Mouse (Mus musculus) duodenum, adult 2 months (tissue): ENCODE results near the gene Hmgcs2. TPM values are rescaled to one million over a fixed set of nuclear protein-coding genes. Genes with fewer than 3 reads are reported as not detected.

ENCODE experiments used
- polyA plus RNA-seq: library from polyadenylated mRNA; depleted of rRNA; stranded (reverse); fragments of >200 nt; gene quantifications from 2 replicates; pipeline ENCODE4 v1.2.3, GENCODE M21; 2012; ENCODE audit warnings: low replicate concordance; rRNA removed

The Hmgcs2 gene
- polyA plus RNA-seq = 3.2 and 33.1 TPM in 2 replicates

GRCm38 (mm10) chr3:98280204-98280932, at the start of gene Hmgcs2:
Hmgcs2 (plus strand) TSS chr3:98280435.

GRCm38 (mm10) chr3:98339706-98340109, 59.5 kb downstream of the Hmgcs2 start, which contains the start of gene Phgdh:
Phgdh (minus strand) TSS chr3:98339990.

Other genes starting within 250 kb of the Hmgcs2 start
- not detected in 2 replicates for gene Adam30, start 119.8 kb upstream of the Hmgcs2 start, polyA plus RNA-seq
- gene Reg4, start 58.3 kb upstream of the Hmgcs2 start, polyA plus RNA-seq = 47.7 and 57.8 TPM in 2 replicates
- 22.3 and 29.8 TPM in 2 replicates for gene Phgdh, start 59.6 kb downstream of the Hmgcs2 start, polyA plus RNA-seq
- gene Zfp697, start 102.0 kb downstream of the Hmgcs2 start, polyA plus RNA-seq = 0.33 and 0.84 TPM in 2 replicates
- gene Gm4450, start 176.7 kb downstream of the Hmgcs2 start, polyA plus RNA-seq = not detected in 2 replicates
- gene Hsd3b4, start 230.1 kb downstream of the Hmgcs2 start, polyA plus RNA-seq = not detected in 2 replicates